Mouse (Mus musculus): ENCODE results near the gene Col8a2. TPM values are rescaled to one million over a fixed set of nuclear protein-coding genes. Genes with fewer than 3 reads are reported as not detected.

The Col8a2 gene
- polyA plus RNA-seq, 1 experiment from 2014 or later, result 2.1 TPM

DNA sequence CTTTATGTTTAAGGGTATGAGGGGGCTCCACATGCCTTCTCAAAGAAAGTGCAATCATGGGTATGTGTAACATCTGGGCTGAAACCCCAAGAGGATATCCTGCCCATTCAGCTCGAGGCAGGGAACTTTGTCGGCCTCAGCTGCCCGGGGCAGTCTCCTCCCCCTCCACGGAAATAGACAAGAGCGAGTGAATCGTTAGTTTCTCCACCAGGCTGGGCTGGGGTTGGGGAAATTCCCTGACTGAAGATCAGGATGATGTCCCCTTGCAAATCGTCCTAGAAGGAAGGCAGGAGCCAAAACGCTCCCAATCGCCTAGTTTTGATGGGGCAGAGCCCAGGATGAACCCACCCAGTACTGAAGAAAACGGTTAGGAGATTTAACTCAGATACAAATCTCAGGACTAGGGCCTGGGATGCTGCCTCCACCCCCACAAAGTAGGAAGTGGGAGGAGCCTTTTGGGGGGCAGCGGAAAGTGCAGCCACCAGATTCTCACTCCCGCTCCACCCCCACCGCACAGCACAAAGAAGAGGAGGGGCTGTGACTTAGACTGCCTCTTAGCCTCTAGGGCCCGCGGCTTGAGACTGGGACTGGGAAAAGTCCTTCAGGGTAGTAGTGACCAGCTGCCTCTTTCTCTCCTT, 27.0 kb upstream of the Col8a2 start:
- H3K4me2 ChIP-seq (ENCODE audit: low read length), result no peak overlapping the region
- H3K36me3 ChIP-seq (ENCODE audit: control insufficient read depth, insufficient read depth), result no peaks in the 10 kb centered on the region
- 3% methylated on average over 15 of the region's 15 CpGs for WGBS
- ATAC-seq, result no peak
- H3K4me1 ChIP-seq (replicated peaks; ENCODE audit: control insufficient read depth, insufficient read depth, low read length), result peaks cover 24% of the 10 kb centered on the region
- H3K27me3 ChIP-seq (replicated peaks; ENCODE audit: control insufficient read depth, insufficient read depth, low read length), result no peaks in the 10 kb centered on the region
- H3K4me3 ChIP-seq (replicated peaks; ENCODE audit: low read length), result no peak overlapping the region
- peak overlapping the region; percentile 41; the same call in 1 of the 2 replicates for H3K27ac ChIP-seq (ENCODE audit: low read length)
- peak overlapping the region; percentile 11; the same call in 1 of the 2 replicates for H3K9ac ChIP-seq (replicated peaks; ENCODE audit: low read depth, low read length)
- no peaks in the 10 kb centered on the region for H3K9me3 ChIP-seq (ENCODE audit: control insufficient read depth, low read length)

DNA sequence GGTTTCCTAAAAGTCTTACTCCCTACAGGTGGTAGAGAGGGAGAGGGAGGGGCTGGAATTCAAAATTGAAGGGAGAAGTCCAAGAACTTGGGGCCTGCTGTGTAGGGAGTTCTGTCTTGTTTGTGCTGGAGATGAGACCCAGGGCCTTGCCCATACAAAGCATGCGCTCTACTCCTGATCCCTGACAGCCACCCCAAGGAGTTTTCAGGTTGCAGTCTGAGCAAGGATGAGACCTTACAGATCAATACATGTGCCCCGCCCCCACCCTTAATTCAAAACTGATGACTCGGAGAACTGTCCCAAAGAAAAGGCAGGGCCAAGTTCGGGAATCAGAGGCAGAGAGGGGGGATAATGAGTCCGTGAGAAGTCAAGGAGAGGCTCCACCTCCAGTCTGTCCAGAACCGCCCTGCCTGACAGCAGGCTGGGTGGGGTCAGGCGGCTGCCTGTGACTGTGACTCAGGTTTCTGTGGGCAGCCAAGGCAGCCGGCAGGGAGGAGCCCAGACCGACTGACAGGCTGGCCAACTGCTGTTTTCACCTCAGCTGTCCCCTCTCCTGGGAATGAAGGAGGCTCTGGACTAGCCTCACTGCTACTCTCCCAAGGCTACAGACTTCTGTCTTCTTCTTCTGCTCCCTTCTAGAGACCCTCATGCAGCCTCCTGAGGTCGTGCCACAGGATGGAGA, 25.9 kb upstream of the Col8a2 start:
- 15% methylated on average over 10 of the region's 10 CpGs for WGBS
- H3K27me3 ChIP-seq (replicated peaks; ENCODE audit: control insufficient read depth, insufficient read depth, low read length), result no peaks in the 10 kb centered on the region
- no peak overlapping the region for H3K9ac ChIP-seq (replicated peaks; ENCODE audit: low read depth, low read length)
- H3K4me3 ChIP-seq (replicated peaks; ENCODE audit: low read length), result no peak overlapping the region
- H3K4me2 ChIP-seq (ENCODE audit: low read length), result no peak overlapping the region
- peaks cover 21% of the 10 kb centered on the region for H3K4me1 ChIP-seq (replicated peaks; ENCODE audit: control insufficient read depth, insufficient read depth, low read length)
- no peak overlapping the region for H3K27ac ChIP-seq (ENCODE audit: low read length)
- H3K9me3 ChIP-seq (ENCODE audit: control insufficient read depth, low read length), result no peaks in the 10 kb centered on the region
- ATAC-seq, result no peak
- no peaks in the 10 kb centered on the region for H3K36me3 ChIP-seq (ENCODE audit: control insufficient read depth, insufficient read depth)

DNA sequence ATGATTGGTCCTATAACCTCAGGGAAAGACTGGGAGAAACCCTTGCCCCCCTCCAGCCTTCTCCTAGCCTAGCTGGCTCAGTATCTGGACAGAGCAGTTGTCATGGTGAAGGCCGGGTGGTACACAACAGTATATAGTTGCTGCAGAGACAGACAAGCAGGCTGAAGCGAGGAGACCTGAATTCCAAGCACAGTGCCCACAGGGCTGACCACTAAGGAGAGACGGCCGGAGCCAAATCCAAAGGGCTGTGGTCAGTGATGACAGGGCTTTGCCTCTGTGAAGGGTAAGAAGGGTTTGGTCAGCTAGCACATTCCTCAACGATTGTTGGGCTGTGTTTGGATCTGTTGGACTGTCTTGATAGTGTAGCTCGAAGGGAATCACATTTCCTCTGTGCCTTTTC, 25.3 kb upstream of the Col8a2 start:
- H3K4me1 ChIP-seq (replicated peaks; ENCODE audit: control insufficient read depth, insufficient read depth, low read length), result peaks cover 21% of the 10 kb centered on the region
- no peaks in the 10 kb centered on the region for H3K9me3 ChIP-seq (ENCODE audit: control insufficient read depth, low read length)
- no peak overlapping the region for H3K4me2 ChIP-seq (ENCODE audit: low read length)
- no peak for ATAC-seq
- H3K36me3 ChIP-seq (ENCODE audit: control insufficient read depth, insufficient read depth), result no peaks in the 10 kb centered on the region
- no peak overlapping the region for H3K4me3 ChIP-seq (replicated peaks; ENCODE audit: low read length)
- WGBS, result 87% methylated on average over 6 of the region's 6 CpGs
- H3K27ac ChIP-seq (ENCODE audit: low read length), result no peak overlapping the region
- no peak overlapping the region for H3K9ac ChIP-seq (replicated peaks; ENCODE audit: low read depth, low read length)
- H3K27me3 ChIP-seq (replicated peaks; ENCODE audit: control insufficient read depth, insufficient read depth, low read length), result no peaks in the 10 kb centered on the region

DNA sequence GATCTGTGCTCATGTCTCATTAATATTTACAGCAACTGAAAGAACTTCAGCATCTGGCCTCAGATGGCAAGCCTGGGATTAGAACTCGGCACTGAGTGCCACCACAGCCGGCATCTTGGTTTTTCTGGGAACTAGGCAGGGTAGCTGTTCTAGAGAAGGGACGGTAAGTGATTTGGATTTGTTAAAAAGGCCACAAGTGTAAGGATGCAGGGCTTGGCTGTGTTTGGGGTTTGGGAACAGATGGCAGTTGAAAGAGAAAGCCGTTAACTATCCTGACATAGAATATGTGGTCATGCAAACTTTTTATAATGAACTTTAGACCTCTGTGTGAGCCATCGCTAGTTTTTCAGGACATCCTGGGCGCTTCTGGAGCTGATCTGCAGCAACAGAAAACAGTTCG, 24.9 kb upstream of the Col8a2 start:
- Histone ChIP-seq H3K4me3 (replicated peaks; ENCODE audit: low read length) (no peak overlapping the region; the same call in 1 of the 2 replicates), H3K36me3 (ENCODE audit: control insufficient read depth, insufficient read depth) (no peaks in the 10 kb centered on the region), H3K4me1 (replicated peaks; ENCODE audit: control insufficient read depth, insufficient read depth, low read length) (peaks cover 25% of the 10 kb centered on the region), H3K27ac (ENCODE audit: low read length) (no peak overlapping the region), H3K4me2 (ENCODE audit: low read length) (no peak overlapping the region), H3K9me3 (ENCODE audit: control insufficient read depth, low read length) (no peaks in the 10 kb centered on the region), H3K9ac (replicated peaks; ENCODE audit: low read depth, low read length) (no peak overlapping the region), H3K27me3 (replicated peaks; ENCODE audit: control insufficient read depth, insufficient read depth, low read length) (no peaks in the 10 kb centered on the region)
- no peak for ATAC-seq
- WGBS, result 46% methylated on average over 7 of the region's 7 CpGs

DNA sequence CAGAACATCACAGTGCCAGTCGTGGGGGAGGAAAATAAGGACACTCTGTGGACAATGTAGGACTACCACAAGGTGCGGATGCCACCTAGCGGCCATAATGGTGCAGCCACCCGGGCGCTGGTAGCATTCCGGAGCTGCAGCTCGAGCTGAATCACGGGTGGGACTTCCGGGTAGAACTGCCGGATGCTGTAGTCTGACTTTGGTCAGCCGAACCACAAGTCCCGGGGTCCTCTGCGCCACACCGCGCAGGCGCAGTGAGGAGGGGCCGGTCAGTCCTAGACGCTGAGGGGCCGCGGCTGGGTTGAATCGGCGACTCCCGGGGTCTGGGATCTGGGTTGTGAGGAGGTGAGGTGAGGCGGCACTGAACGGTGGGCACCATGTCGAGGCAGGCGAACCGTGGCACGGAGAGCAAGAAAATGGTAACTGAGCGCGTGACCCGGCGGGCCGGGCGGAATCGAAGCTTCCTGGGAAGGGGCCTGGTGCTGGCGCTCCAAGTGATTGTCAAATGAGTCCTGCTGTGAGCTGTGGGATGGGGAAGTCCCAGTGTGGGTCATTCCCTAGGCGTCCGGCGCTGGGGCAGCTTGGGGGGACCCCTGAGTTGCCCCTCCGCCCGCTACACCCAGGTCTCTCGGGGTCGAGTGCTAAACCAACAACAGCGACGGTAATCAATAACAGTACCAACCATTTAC, 24.3 kb upstream of the Col8a2 start, which contains the start of gene Trappc3:
Gene Trappc3 (plus strand): TSS at position 207 of the 689 bp plus-strand sequence.
- WGBS, result under 1% methylated on average over 44 of the region's 46 CpGs
- H3K9me3 ChIP-seq (ENCODE audit: control insufficient read depth, low read length), result no peaks in the 10 kb centered on the region
- peak; percentile 98 for ATAC-seq
- H3K4me1 ChIP-seq (replicated peaks; ENCODE audit: control insufficient read depth, insufficient read depth, low read length), result peaks cover 25% of the 10 kb centered on the region
- H3K36me3 ChIP-seq (ENCODE audit: control insufficient read depth, insufficient read depth), result no peaks in the 10 kb centered on the region
- H3K27me3 ChIP-seq (replicated peaks; ENCODE audit: control insufficient read depth, insufficient read depth, low read length), result no peaks in the 10 kb centered on the region
- peak within 1 kb of the TSS; percentile 82 for H3K9ac ChIP-seq (replicated peaks; ENCODE audit: low read depth, low read length)
- no peak within 1 kb of the TSS for H3K27ac ChIP-seq (ENCODE audit: low read length)
- H3K4me2 ChIP-seq (ENCODE audit: low read length), result peak within 1 kb of the TSS; percentile 75
- H3K4me3 ChIP-seq (replicated peaks; ENCODE audit: low read length), result peak within 1 kb of the TSS; percentile 75

DNA sequence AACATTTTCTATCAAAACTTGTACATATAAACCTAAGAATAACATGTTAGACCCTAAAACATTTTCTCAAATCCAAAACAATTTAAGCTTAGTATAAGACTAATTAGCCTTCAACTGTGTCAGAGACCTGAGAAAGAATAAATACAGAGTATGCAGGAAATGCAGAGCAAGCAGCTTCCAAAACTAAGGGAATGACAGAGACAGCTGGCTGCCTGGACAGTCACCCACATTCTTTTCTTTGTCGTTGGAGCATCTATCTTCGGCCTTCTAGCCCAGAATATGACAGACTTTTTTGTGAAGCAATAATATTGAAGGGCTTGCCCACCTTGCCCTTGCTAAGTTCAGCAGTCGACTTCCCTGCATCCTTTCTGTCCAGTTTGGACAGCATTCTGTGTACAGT, 17.3 kb upstream of the Col8a2 start:
- Histone ChIP-seq H3K4me3 (replicated peaks; ENCODE audit: low read length) (no peak overlapping the region), H3K9ac (replicated peaks; ENCODE audit: low read depth, low read length) (no peak overlapping the region), H3K27me3 (replicated peaks; ENCODE audit: control insufficient read depth, insufficient read depth, low read length) (no peaks in the 10 kb centered on the region), H3K27ac (ENCODE audit: low read length) (no peak overlapping the region), H3K9me3 (ENCODE audit: control insufficient read depth, low read length) (no peaks in the 10 kb centered on the region), H3K36me3 (ENCODE audit: control insufficient read depth, insufficient read depth) (no peaks in the 10 kb centered on the region; the same call in 1 of the 2 replicates), H3K4me1 (replicated peaks; ENCODE audit: control insufficient read depth, insufficient read depth, low read length) (peaks cover 9% of the 10 kb centered on the region), H3K4me2 (ENCODE audit: low read length) (no peak overlapping the region)
- no peak for ATAC-seq
- 83% methylated on average over 3 of the region's 3 CpGs for WGBS

DNA sequence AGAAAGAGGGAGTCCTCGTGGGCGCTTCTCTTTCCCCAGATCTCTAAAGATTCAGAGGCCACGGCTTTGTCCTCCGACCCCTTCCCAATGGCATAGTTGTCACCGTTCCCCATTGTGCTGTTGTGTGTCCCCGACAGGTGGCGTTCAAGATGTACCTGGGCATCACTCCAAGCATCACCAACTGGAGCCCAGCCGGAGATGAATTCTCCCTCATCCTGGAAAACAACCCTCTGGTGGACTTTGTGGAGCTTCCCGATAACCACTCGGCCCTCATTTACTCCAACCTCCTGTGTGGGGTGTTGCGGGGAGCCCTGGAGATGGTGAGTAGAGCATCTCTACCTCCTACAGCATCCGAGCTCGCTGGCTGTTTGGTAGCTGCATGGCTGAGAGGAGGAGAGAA, 12.8 kb upstream of the Col8a2 start:
- WGBS, result 66% methylated on average over 13 of the region's 13 CpGs
- H3K4me1 ChIP-seq (replicated peaks; ENCODE audit: control insufficient read depth, insufficient read depth, low read length), result 0 out of 2 replicates have a peak, but pooled peaks cover 2% of the 10 kb centered on the region
- H3K4me3 ChIP-seq (replicated peaks; ENCODE audit: low read length), result no peak overlapping the region
- peaks cover 3% of the 10 kb centered on the region for H3K36me3 ChIP-seq (ENCODE audit: control insufficient read depth, insufficient read depth)
- no peak for ATAC-seq
- H3K9ac ChIP-seq (replicated peaks; ENCODE audit: low read depth, low read length), result no peak overlapping the region
- H3K4me2 ChIP-seq (ENCODE audit: low read length), result no peak overlapping the region
- H3K27ac ChIP-seq (ENCODE audit: low read length), result no peak overlapping the region
- no peaks in the 10 kb centered on the region for H3K27me3 ChIP-seq (replicated peaks; ENCODE audit: control insufficient read depth, insufficient read depth, low read length)
- H3K9me3 ChIP-seq (ENCODE audit: control insufficient read depth, low read length), result no peaks in the 10 kb centered on the region

DNA sequence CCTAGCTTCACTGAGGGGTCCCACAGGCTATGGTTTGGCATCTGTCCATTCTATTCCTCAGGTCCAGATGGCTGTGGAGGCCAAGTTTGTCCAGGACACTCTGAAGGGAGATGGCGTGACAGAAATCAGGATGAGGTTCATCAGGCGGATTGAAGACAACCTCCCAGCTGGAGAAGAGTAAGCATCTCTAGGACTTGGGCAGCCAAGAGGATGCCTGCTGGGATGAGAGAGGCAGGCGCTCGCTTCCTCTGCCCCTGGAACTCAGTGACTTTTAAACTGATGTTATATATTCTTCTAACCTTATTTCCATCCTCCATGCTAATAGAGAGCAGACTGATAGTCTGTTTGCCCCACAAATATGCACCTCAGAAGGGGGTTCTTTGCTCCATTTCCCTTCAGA, 11.5 kb upstream of the Col8a2 start:
- no peak for ATAC-seq
- Histone ChIP-seq H3K4me3 (replicated peaks; ENCODE audit: low read length) (no peak overlapping the region), H3K9ac (replicated peaks; ENCODE audit: low read depth, low read length) (no peak overlapping the region), H3K27ac (ENCODE audit: low read length) (no peak overlapping the region), H3K4me1 (replicated peaks; ENCODE audit: control insufficient read depth, insufficient read depth, low read length) (0 out of 2 replicates have a peak, but pooled peaks cover 2% of the 10 kb centered on the region), H3K36me3 (ENCODE audit: control insufficient read depth, insufficient read depth) (peaks cover 3% of the 10 kb centered on the region), H3K27me3 (replicated peaks; ENCODE audit: control insufficient read depth, insufficient read depth, low read length) (no peaks in the 10 kb centered on the region), H3K4me2 (ENCODE audit: low read length) (no peak overlapping the region), H3K9me3 (ENCODE audit: control insufficient read depth, low read length) (no peaks in the 10 kb centered on the region)
- 91% methylated on average over 4 of the region's 4 CpGs for WGBS

DNA sequence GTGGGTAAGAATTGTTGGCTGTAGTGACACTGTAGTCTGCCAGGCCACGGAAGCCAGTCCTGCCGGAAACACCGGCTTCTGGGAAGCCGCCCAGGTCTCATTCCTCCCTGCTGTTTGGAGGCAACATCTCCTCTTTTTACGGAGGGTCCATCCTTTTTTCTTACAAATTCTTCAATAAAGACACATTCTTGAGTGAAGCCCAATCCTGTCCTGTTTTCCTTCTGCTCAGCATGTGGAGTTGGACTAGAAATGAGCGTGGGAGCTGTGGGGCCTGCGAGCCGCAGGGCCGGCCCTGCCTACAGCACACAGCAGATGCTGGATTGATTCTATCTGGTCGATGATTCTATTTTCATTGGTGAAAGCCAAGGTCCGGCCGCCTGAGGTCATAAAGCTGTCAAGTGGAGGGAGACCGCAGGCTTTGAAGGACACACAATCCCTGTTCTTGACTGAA, 10.9 kb upstream of the Col8a2 start:
- Histone ChIP-seq H3K4me2 (ENCODE audit: low read length) (no peak overlapping the region), H3K4me1 (replicated peaks; ENCODE audit: control insufficient read depth, insufficient read depth, low read length) (0 out of 2 replicates have a peak, but pooled peaks cover 2% of the 10 kb centered on the region), H3K27me3 (replicated peaks; ENCODE audit: control insufficient read depth, insufficient read depth, low read length) (no peaks in the 10 kb centered on the region), H3K4me3 (replicated peaks; ENCODE audit: low read length) (no peak overlapping the region), H3K9me3 (ENCODE audit: control insufficient read depth, low read length) (no peaks in the 10 kb centered on the region), H3K36me3 (ENCODE audit: control insufficient read depth, insufficient read depth) (peaks cover 3% of the 10 kb centered on the region), H3K27ac (ENCODE audit: low read length) (no peak overlapping the region), H3K9ac (replicated peaks; ENCODE audit: low read depth, low read length) (no peak overlapping the region)
- 85% methylated on average over 13 of the region's 13 CpGs for WGBS
- ATAC-seq, result no peak

Measured in forebrain, embryonic 16.5 days (tissue).